Mouse (Mus musculus): ENCODE measurements around the gene Hdhd5.

Hdhd5 gene

GRCm38 (mm10) chr6:120531020-120531965 lies at the start of gene Hdhd5:
TSS of gene Hdhd5 (minus strand) at chr6:120531319.
- peak; percentile 88 for DNase-seq (ENCODE audit: low read depth, low spot score)

GRCm38 (mm10) chr6:120580713-120581015 lies 49.5 kb upstream of the Hdhd5 start:
- DNase-seq (ENCODE audit: low read depth, low spot score): no peak

- DNase-seq (ENCODE audit: low read depth, low spot score): peak; percentile 78
Measured at GRCm38 (mm10) chr6:120579831-120580712, 49.0 kb upstream of the Hdhd5 start.

GRCm38 (mm10) chr6:120579110-120579830 lies 48.2 kb upstream of the Hdhd5 start:
- DNase-seq (ENCODE audit: low read depth, low spot score): no peak

- no peak for DNase-seq (ENCODE audit: low read depth, low spot score)
Measured at GRCm38 (mm10) chr6:120578471-120578870, 47.4 kb upstream of the Hdhd5 start.

- no peak for DNase-seq (ENCODE audit: low read depth, low spot score)
Measured at GRCm38 (mm10) chr6:120572372-120572771, 41.3 kb upstream of the Hdhd5 start.

GRCm38 (mm10) chr6:120568257-120568656 lies 37.1 kb upstream of the Hdhd5 start:
- no peak for DNase-seq (ENCODE audit: low read depth, low spot score)

- no peak for DNase-seq (ENCODE audit: low read depth, low spot score)
Measured at GRCm38 (mm10) chr6:120566911-120567909, 36.1 kb upstream of the Hdhd5 start.

GRCm38 (mm10) chr6:120556641-120557040 lies 25.5 kb upstream of the Hdhd5 start:
- DNase-seq (ENCODE audit: low read depth, low spot score): no peak

- no peak for DNase-seq (ENCODE audit: low read depth, low spot score)
Measured at GRCm38 (mm10) chr6:120555983-120556567, 25.0 kb upstream of the Hdhd5 start.

GRCm38 (mm10) chr6:120555152-120555551 lies 24.0 kb upstream of the Hdhd5 start:
- DNase-seq (ENCODE audit: low read depth, low spot score): no peak

GRCm38 (mm10) chr6:120550173-120550572 lies 19.1 kb upstream of the Hdhd5 start:
- peak; percentile 53 for DNase-seq (ENCODE audit: low read depth, low spot score)

GRCm38 (mm10) chr6:120548581-120548980 lies 17.5 kb upstream of the Hdhd5 start:
- DNase-seq (ENCODE audit: low read depth, low spot score): no peak

- no peak for DNase-seq (ENCODE audit: low read depth, low spot score)
Measured at GRCm38 (mm10) chr6:120546973-120547372, 15.9 kb upstream of the Hdhd5 start.

GRCm38 (mm10) chr6:120546292-120546691 lies 15.2 kb upstream of the Hdhd5 start:
- DNase-seq (ENCODE audit: low read depth, low spot score): no peak

GRCm38 (mm10) chr6:120542061-120542460 lies 10.9 kb upstream of the Hdhd5 start:
- no peak for DNase-seq (ENCODE audit: low read depth, low spot score)

- DNase-seq (ENCODE audit: low read depth, low spot score): no peak
Measured at GRCm38 (mm10) chr6:120541386-120541785, 10.3 kb upstream of the Hdhd5 start.

GRCm38 (mm10) chr6:120539781-120540231 lies 8.7 kb upstream of the Hdhd5 start:
- no peak for DNase-seq (ENCODE audit: low read depth, low spot score)

- peak; percentile 71 for DNase-seq (ENCODE audit: low read depth, low spot score)
Measured at GRCm38 (mm10) chr6:120539132-120539759, 8.1 kb upstream of the Hdhd5 start.

GRCm38 (mm10) chr6:120536337-120536736 lies 5.2 kb upstream of the Hdhd5 start:
- DNase-seq (ENCODE audit: low read depth, low spot score): no peak
